Mouse (Mus musculus) liver, adult 2 months (tissue): ENCODE measurements at regions not wholly inside any gene's neighbourhood (a gene's known extent, or its start where the extent isn't known, plus 50 kb on each side); places are given as distances from the start of the nearest gene placed in this dataset.

Experiments used
- CTCF ChIP-seq: fragments of 200-500 bp; IDR thresholded peaks from 2 replicates; pipeline ENCODE4 v1.5.1; 2011; ENCODE audit warnings: low read depth, low read length, control low read depth
- POLR2A ChIP-seq: fragments of 200-500 bp; IDR thresholded peaks from 2 replicates; pipeline ENCODE4 v1.6.1; 2011; ENCODE audit warnings: low read length, control low read depth; ENCODE audit not compliant: insufficient read depth; ENCODE audit errors: extremely low read depth

DNA sequence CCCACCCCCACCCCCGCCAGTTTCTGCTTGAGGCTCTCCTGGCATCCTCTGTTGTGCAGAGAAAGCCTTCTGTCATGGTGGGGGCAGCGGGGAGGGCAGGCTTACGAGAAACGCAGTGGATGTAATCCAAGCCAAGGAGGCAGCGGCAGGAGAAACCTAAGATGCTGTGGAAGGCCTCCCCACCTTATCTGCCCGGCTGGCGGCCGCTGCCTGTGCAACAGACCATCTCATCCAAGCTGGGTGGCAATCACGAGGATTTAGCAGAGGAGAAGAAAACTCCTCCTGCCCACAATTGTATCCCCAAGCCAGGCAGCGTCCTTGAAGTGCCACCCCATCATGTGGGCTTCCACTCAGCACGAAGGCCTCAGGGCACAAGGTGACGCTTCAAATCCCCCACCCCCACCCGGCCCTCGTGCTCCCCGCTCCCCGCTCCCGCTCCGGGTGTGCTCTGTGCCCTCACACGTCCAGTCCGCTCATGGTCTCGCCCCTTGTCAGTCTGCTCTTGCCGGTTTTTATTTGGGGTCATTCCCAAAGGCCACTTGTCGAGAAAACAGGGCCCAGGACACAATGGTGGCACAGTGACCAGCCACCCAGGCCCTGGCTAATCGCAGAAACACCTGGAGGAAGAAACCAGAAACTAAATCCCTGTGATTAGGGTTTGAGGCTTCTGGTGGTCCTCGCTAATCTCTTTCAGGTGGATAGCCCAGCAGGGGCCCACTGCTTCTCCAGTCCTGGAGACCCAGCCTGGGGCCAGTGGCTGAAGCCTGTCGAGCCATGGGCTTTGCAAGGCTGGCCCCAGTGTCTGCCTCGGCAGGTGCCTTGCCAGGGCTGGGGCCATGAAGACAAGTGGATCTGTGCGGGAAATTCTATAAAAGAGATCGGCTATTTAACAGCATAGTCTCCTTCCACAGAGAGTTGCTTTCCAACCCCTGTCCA, 58.6 kb upstream of the Gsc start:
- TF ChIP-seq CTCF (no peak), POLR2A (no peak)
